Mouse (Mus musculus): ENCODE results near the gene Btbd35f25.
"Not testable (repeated sequence)": the region's sequence is repeated elsewhere in the genome, so short reads cannot be mapped to it uniquely, and the experiment has no call there.

Gene Btbd35f25

GRCm38 (mm10) chrX:31717056-31717455, at the start of gene Btbd35f25:
Btbd35f25 (minus strand) TSS chrX:31717156.
- not testable (repeated sequence) for DNase-seq (ENCODE audit: low read depth, low spot score)

- DNase-seq (ENCODE audit: low read depth, low spot score), result no peak
Measured at GRCm38 (mm10) chrX:31766255-31766654, 49.3 kb upstream of the Btbd35f25 start.

- no peak for DNase-seq (ENCODE audit: low read depth, low spot score)
Measured at GRCm38 (mm10) chrX:31764001-31764400, 47.0 kb upstream of the Btbd35f25 start.

GRCm38 (mm10) chrX:31745079-31745478, 28.1 kb upstream of the Btbd35f25 start:
- no peak for DNase-seq (ENCODE audit: low read depth, low spot score)

GRCm38 (mm10) chrX:31736958-31737357, 20.0 kb upstream of the Btbd35f25 start:
- DNase-seq (ENCODE audit: low read depth, low spot score), result no peak

Measured in ZHBTc4 (cell line).